Mouse (Mus musculus) v-Abl transformed pro-B cells (cell line): ENCODE results near the gene Slc30a10.

Experiments
- in situ Hi-C, 2 experiments: fragments of 400-800 bp; cut with MboI; formaldehyde crosslinking; loops; one replicate each; pipeline ENCODE4 v1.15.1; 2025; ENCODE audit not compliant: unreplicated experiment in 2 of 2

The Slc30a10 gene

DNA sequence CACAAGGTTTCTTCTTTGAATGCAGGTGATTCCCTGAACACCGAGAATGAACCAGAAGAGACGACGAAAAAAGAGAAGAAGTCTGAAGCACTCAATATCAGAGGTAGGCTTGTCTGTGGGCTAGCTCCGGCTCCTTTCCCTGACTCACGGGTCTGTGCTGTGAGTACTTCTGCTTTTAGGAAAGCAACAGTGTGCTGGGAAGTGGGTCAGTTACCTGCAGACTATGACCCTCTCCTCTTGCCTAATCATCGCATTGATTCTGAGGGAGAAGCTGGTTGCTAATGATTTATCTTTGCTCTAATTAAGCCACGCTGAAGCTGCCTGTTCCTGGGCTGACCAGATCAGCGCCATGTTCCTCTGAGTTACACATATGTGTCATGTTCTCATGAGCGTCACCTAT lies 1.7 kb downstream of the Slc30a10 start:
- in situ Hi-C loops, result no loop called here

- in situ Hi-C loops, result no loop called here
Measured at GRCm38 (mm10) chr1:185460096-185460495, 5.4 kb downstream of the Slc30a10 start.

GRCm38 (mm10) chr1:185462889-185463288 lies 8.2 kb downstream of the Slc30a10 start:
- in situ Hi-C loops, result no loop called here

DNA sequence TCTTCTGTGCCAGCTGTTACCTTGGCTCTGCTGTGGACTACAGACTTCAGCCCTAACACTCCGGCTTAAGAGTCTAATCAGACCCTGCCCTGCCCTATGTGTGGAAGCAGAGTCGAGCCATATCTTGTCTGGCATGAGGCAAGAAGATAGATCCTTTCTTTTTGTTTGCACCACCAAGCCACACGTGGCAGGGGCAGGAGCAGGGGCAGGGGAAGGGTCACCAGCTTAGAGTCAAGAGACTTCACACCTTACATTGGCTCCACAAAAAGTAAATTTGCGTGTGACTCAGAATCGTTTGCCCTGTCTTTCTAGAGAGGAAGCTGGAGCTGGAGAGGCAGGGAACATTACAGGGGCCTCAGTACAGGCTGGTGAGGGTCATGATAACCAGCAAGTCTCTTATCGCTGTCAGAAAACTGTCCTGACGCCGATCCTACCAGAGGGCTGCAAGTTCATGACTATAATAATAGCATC lies 14.9 kb downstream of the Slc30a10 start:
- in situ Hi-C loops, result no loop called here

DNA sequence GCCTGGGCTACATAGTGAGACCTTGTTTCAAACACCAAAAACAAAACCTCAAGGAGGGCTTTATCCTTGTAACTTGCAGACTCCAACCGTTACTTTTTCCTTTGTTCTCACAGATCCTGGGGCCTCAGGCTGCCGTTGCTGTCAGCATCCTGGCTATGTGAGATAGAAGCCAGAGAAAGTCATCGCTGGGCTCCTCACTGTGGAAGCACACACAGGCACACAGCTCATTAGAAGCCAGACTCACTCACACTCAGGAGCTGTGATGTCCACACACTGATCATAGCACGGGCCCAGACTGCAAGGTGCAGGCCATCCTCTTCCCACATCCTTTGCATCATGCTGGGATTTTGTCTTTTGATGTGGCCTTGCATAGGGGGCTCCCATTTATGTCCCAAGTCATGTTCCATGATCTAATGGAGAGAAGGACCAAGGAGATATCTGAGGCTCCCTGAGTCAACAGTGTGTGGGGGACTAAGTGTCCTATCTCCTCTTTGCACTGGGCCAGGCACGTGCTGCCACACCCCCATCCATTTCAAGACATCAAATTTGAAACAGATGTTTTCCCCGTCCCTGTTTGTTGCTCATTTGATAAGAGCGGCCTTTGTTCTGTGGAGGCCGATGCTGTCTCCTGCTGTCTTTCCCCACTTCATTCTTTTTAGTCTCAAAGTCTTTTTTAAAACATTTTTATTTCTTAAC lies 17.5 kb downstream of the Slc30a10 start:
- in situ Hi-C loops, result no loop called here

DNA sequence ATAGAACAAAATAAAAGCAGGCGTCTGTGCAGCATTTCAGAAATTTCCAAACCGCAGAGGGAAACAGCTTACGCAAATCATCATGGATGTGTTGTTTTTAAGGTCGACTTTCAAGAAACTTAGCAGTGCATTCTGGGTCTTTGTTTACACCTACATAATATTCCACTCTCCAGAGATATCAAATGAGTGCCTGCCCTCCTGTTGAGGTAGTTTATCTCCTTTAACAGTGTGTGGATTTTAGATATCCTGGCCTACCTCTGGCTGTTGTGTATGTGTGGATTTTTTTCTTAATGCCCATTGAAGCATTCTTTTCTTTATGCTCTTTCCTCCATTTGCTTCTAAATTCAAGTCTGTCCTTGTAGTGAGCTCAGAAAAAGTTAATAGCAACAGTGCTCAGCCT lies 18.1 kb downstream of the Slc30a10 start:
- in situ Hi-C loops, result no loop called here

GRCm38 (mm10) chr1:185473437-185473836 lies 18.8 kb downstream of the Slc30a10 start:
- in situ Hi-C loops, result no loop called here

- in situ Hi-C loops, result no loop called here
Measured at GRCm38 (mm10) chr1:185479861-185480260, 25.2 kb downstream of the Slc30a10 start.

DNA sequence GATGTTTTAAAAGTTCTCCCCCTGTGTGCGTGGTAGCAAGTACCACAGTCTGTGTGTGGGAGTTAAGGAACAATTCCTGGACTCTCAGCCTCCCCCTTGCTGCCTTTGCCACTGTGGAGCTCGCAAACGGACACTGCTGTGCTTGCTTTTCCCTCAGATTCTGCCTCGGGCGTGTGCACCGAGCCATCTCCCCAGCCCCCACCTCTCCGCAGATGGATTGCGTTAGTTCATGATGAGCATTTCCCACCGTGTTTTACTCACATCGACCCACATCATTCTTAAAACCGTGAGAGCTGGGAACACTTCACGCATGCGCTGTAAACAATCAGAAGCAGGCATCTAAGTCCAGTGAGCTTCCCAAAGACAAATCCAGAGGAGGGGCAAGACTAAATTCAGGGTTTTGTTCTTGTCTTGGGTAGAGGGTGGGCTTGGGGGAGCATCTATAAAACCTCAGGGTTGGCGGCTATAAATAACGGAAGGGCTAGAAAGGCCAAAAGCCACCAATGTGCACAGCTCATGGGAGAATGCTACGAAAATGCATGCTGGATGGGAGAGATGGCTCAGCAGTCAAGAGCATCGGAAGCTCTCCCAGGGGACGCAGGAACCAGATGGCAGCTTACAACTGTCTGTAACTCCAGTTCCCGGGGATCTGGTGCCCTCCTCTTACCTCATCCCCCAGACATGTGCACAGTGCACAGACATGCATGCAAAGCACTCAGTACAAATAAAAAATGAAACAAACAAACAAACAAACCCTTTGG lies 27.5 kb downstream of the Slc30a10 start:
- in situ Hi-C loops, result no loop called here

DNA sequence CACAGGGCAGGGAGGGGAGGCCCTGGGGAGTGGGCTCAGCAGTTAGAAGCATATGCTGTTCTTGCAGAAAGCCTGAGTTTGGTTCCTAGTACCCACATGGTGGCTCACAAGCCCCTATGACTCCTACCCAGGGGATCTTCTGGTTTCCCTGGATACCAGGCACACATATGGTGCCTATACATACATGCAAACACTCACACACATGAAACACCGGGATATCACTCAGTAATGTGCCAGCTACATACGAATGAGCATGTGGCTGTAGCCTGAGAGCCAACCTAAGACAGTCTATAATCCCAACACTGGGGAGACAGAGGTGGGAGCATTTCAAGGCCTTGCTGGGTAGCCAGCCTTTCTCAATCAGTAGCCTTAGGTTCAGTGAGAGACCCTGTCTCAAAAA lies 28.1 kb downstream of the Slc30a10 start:
- in situ Hi-C loops, result no loop called here

DNA sequence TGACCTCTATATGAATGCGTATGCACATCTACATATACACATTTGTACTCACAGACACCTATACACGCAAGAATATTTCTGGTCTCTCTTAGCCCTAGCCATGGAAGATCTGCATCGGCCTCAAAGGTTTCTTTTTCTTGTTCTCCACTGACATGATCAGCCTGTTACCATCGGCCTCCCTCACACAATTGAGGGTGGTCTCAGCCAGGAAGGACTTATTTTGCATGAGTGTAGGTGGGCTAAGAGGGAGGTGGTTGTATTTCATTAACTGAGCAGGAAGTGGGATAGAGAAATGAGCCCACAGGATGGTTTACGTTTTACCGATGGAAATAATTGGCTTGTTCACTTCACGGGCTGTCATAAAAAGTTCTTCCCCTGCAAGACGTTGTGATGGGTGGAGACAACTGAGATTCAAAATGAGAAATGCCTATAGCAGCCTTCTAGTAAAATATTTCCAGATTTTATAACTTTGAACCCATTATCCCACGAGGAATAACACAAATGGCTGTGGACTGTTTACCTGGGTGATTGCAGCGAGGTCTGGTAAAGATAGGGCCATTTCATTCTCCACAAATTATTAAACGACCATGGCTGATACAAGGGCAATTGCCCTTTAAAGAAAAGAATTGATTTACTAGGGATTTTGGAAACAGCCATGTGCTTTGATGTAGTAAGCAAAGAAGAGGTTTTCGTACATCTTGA lies 28.9 kb downstream of the Slc30a10 start:
- in situ Hi-C loops, result no loop called here

DNA sequence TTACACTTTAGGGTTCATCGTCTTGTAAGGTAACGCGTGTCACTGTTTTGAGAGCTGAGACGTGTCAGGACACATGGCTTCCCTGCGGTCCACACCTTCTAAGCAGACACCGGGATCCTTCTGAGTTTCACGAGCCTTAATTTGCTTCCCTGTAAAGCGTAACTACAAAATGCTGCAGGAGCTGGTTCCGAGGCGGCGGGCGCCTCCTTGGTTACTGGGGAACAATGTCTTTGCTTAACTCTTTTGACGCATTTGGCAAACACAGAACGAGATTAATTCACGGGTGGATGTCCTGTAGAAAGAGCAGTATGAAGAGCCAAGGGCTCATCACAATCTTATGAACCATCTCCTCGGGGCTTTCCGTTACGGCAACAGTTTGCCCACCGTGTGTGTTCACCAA lies 29.6 kb downstream of the Slc30a10 start:
- in situ Hi-C loops, result no loop called here

- in situ Hi-C loops, result no loop called here
Measured at GRCm38 (mm10) chr1:185489893-185490292, 35.2 kb downstream of the Slc30a10 start.

DNA sequence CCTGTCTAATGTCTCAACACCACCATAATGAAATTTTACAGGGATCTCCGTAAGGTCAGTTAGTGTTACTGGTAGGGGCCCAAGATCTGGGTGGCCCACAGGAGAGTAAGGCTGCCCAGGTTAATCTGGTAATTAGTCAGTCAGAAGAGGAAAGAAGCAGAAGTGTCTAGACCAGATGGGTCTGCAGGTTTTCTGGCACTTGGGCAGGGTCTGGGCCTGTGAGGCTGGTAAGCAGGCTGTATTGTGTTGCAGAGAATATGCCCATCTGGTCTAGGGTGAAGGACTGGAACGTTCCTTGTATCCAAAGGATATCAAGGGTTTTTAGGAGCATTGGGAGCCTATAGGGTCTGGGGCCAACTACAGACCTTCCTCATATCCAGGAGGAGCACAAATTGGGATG lies 36.0 kb downstream of the Slc30a10 start:
- in situ Hi-C loops, result no loop called here

GRCm38 (mm10) chr1:185493439-185494034 lies 38.9 kb downstream of the Slc30a10 start:
- in situ Hi-C loops, result no loop called here

DNA sequence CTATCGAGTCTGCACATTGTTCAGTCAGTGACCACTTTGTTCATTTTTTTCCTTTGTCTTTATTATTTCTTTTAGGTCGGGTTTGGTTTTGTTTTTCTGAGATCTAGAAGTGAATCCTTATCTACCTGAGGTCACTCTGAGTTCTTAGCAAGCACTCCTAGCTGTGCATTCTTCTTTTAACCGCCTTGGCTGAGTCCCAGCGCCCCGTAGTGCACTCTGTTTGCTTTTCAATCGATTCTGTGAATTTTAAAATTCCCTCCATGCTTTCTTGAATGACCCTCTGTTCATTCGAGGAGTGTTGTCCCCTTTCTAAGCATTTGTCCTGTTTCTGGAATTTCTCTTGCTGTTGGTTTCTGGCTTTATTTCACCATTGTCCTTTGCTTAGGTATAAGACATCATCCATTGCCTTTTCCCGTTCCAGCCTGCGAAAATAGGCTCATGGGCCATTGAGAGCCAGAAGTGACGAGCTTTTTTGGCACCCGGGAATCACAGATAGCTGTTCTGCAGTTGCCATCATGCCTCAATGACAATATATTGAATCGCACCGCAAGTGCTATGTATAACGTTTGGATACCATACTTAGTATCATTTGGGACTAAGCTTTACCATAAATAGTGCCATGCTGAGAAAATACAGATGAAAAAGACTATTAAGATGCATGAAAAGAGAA lies 42.3 kb downstream of the Slc30a10 start:
- in situ Hi-C loops, result no loop called here

DNA sequence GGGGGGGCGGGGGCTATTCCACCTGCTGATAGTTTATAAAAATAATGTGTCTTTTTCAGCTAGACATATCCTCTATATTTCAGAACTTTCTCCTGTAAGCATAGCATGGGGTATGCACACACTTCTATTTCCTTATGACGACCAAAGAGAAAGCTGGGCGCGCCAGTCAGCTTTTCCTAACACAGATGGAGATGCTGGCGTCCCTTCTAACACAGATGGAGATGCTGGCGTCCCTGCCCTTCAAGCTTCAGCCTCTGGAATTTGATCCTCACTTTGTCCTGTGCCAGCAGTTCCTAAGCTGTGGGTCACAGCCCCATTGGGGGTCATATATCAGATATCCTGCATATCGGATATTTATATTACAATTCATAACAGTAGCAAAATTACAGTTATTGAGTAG lies 46.0 kb downstream of the Slc30a10 start:
- in situ Hi-C loops, result no loop called here

GRCm38 (mm10) chr1:185501801-185502340 lies 47.2 kb downstream of the Slc30a10 start:
- in situ Hi-C loops, result no loop called here

GRCm38 (mm10) chr1:185502550-185502949 lies 47.9 kb downstream of the Slc30a10 start:
- in situ Hi-C loops, result no loop called here

DNA sequence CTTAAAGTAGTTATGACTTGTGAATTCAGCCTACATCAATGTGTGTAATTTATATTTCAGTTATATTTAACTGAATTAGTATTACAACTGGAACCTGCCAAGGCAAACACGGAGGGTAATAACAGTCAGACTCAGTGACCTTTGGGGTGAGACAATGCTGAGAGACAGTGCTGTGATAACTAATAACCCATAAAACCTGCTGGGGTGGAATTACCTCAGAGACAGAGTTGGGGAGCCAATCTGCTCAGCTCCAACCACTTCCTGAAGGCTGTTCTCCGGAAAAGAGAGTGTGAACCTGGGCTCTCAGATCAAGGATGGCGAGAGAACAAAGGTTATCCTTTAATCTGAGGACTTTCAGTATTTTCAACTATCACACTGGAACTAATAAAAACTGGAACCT lies 54.4 kb downstream of the Slc30a10 start:
- in situ Hi-C loops, result no loop called here
